Mouse (Mus musculus) cerebellum, adult 2 months (tissue): ENCODE measurements around the gene Pde6d. TPM values are rescaled to one million over a fixed set of nuclear protein-coding genes. Genes with fewer than 3 reads are reported as not detected.

Experiments used
- DNase-seq, 2 experiments: peaks; one replicate each; pipeline ENCODE4 v3.0.0; 2021
- H3K27ac ChIP-seq: fragments of 200-500 bp; 2 replicates; pipeline ENCODE4 v1.5.1; 2012; ENCODE audit warnings: low read length, control low read depth, inconsistent platforms; ENCODE audit not compliant: insufficient read depth
- H3K27me3 ChIP-seq: fragments of 200-500 bp; 2 replicates; pipeline ENCODE4 v1.6.1; 2012; ENCODE audit warnings: inconsistent platforms, mild to moderate bottlenecking, low read length, moderate library complexity; ENCODE audit not compliant: control insufficient read depth, insufficient read depth
- H3K4me1 ChIP-seq: fragments of 200-500 bp; 2 replicates; pipeline ENCODE4 v1.6.1; 2011; ENCODE audit warnings: low read length; ENCODE audit not compliant: control insufficient read depth, insufficient read depth
- H3K4me3 ChIP-seq: fragments of 200-500 bp; replicated peaks from 2 replicates; pipeline ENCODE3; 2011; ENCODE audit warnings: mild to moderate bottlenecking, low read depth, low read length, control low read depth; ENCODE audit not compliant: insufficient read depth
- CTCF ChIP-seq: fragments of 200-500 bp; IDR thresholded peaks from 2 replicates; pipeline ENCODE4 v1.5.1; 2011; ENCODE audit warnings: low read depth, mild to moderate bottlenecking, control low read depth, low read length, moderate library complexity, borderline replicate concordance; ENCODE audit not compliant: insufficient read depth
- POLR2A ChIP-seq: fragments of 200-500 bp; IDR thresholded peaks from 2 replicates; pipeline ENCODE4 v1.6.1; 2011; ENCODE audit warnings: low read length, control low read depth, borderline replicate concordance; ENCODE audit not compliant: insufficient read depth
- WGBS: fragments of 180-500 bp; shearing (Covaris S2); methylation state at CpG from one replicate; pipeline ENCODE4 v1.1.7; 2018; 5-methylcytosine and 5-hydroxymethylcytosine counted together
- polyA plus RNA-seq: library from polyadenylated mRNA; depleted of rRNA; stranded (reverse); fragments of >200 nt; gene quantifications from 2 replicates; pipeline ENCODE4 v1.2.3, GENCODE M21; 2012

The Pde6d gene
- polyA plus RNA-seq, 1 experiment = 87.1 TPM

- H3K4me1 ChIP-seq = no peaks in the 10 kb centered on the region; the same call in 1 of the 2 replicates
- no peak for DNase-seq
- TF ChIP-seq CTCF (no peak), POLR2A (no peak)
- H3K27ac ChIP-seq = no peak overlapping the region
- H3K4me3 ChIP-seq = no peak overlapping the region
- WGBS = 79% methylated on average over 2 of the region's 2 CpGs
- no peaks in the 10 kb centered on the region for H3K27me3 ChIP-seq
Observed at GRCm38 (mm10) chr1:86583709-86584108, 1.3 kb upstream of the Pde6d start.

DNA sequence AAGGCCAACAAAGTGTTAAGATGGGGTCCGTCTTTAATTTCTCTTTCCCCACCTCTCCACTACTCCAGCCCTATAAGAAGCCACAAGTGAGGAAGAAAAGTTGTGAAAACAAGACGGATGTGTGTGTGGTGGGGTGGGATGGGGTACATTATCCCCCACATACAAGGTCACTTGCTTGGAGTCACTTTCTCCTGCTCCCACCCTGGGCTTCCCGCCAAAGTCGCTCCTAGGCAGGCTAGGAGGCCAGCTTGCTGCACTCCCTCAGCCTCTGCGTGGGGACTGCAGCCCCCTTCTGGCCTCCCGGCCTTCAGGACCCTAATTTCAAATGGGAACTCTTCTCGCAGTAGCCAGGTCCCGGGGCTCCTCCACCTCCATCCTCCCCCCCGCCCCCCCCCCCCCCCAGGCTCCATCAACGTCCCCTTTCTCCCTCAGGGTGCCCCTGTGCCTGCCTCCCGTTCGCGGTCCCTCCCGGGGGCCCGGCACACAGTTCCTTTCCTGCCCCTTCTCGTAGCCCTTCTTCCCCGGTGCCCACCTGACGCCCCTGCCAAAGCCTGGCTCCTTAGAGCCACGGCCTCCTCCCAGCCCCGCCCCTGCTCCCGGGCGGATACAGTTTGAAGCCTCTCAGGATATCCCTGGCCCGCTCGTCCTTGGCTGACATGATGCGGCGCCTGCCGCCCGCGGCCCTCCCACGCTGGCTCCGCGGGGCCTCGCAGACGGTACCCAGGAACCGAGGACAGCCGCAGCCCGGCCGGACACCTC, 558 bp downstream of the Pde6d start:
- WGBS = under 1% methylated on average over 36 of the region's 38 CpGs
- TF ChIP-seq POLR2A (no peak), CTCF (no peak)
- no peaks in the 10 kb centered on the region for H3K27me3 ChIP-seq
- DNase-seq = peak in 1 of 2 experiments; percentile 41
- H3K4me3 ChIP-seq = peak overlapping the region; percentile 83
- no peaks in the 10 kb centered on the region; the same call in 1 of the 2 replicates for H3K4me1 ChIP-seq
- peak overlapping the region; percentile 70 for H3K27ac ChIP-seq

DNA sequence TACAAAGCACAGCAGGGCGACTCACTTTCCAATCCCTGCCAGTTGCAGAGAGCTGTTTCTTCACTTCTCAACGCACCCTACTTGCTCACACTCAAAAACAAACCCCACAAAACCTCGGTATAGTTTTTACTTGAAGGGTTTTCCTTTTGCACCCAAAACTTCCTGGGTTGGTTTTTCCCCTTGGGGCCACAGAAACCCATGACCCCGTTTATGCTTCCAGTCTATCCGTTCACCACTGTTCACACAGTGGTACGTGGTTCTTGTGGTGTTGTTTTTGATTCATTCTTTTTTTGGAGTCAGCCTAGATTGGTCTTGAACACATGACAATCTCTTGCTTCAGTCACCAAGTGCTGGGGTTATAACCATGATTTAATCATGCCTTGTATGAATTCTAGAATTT, 2.0 kb downstream of the Pde6d start:
- 86% methylated on average over 6 of the region's 6 CpGs for WGBS
- no peak for TF ChIP-seq POLR2A
- no peak for TF ChIP-seq CTCF
- Histone ChIP-seq H3K27me3 (no peaks in the 10 kb centered on the region), H3K4me3 (no peak overlapping the region), H3K4me1 (no peaks in the 10 kb centered on the region; the same call in 1 of the 2 replicates), H3K27ac (no peak overlapping the region)
- DNase-seq = no peak

- no peak for TF ChIP-seq POLR2A
- TF ChIP-seq CTCF = no peak
- Histone ChIP-seq H3K4me1 (no peaks in the 10 kb centered on the region), H3K27me3 (no peaks in the 10 kb centered on the region), H3K27ac (no peak overlapping the region), H3K4me3 (no peak overlapping the region)
- DNase-seq = no peak
- WGBS = 88% methylated on average over 4 of the region's 4 CpGs
Observed at GRCm38 (mm10) chr1:86571941-86572340, 10.5 kb downstream of the Pde6d start.

DNA sequence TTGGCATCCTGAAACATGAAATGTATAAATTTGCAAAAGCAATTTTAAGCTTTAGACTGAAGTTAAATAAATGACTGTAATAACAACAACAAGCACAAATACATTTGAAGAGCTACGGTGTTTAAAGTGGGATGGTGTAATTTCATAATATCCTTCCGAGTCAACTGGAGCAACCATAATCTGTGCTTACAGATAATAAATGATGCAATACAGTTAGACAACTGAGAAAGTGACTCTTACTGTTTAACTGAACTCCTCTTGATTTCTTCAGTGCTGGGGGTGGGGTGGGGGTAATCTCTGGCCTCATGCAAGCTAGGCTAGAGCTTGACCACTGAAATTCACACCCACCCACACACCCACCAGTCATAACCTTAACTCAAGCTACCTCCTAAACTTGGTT, 11.0 kb downstream of the Pde6d start:
- no peak overlapping the region for H3K27ac ChIP-seq
- no peak for DNase-seq
- H3K27me3 ChIP-seq = no peaks in the 10 kb centered on the region
- H3K4me1 ChIP-seq = no peaks in the 10 kb centered on the region
- TF ChIP-seq POLR2A = no peak
- no peak for TF ChIP-seq CTCF
- WGBS = 94% methylated on average over 2 of the region's 2 CpGs
- no peak overlapping the region for H3K4me3 ChIP-seq

DNA sequence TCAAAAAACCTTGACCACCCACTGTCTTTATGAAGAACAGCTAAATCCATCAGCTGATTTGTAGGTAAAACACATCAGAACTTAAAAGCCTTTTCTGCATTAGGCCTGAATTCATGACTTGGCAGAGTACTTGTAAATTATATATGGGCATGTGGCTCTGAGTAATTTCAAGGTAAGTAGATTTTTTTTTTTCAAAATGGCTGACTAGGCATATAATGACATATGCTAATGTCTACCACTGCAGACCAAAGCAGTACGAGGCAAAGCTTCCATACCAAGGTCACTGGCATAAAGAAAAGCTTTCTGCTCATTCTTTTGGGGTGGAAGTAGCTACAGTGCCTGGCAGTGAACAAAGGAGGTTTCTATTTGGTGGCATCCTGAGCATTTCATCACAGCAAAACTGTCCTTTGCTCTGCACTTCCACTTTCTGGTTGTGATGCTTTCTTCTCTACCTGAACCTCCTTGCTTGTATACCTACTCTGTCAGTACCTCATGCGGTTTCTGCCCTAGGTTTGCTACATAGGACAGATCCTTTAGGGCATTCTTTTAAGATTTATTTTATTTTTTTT, 13.1 kb downstream of the Pde6d start:
- H3K27me3 ChIP-seq = no peaks in the 10 kb centered on the region
- WGBS = 91% methylated on average over 2 of the region's 2 CpGs
- no peak for DNase-seq
- TF ChIP-seq CTCF = no peak
- no peak for TF ChIP-seq POLR2A
- H3K4me1 ChIP-seq = no peaks in the 10 kb centered on the region
- H3K27ac ChIP-seq = no peak overlapping the region
- no peak overlapping the region for H3K4me3 ChIP-seq

- Histone ChIP-seq H3K27me3 (no peaks in the 10 kb centered on the region), H3K4me1 (no peaks in the 10 kb centered on the region), H3K4me3 (no peak overlapping the region), H3K27ac (no peak overlapping the region)
- TF ChIP-seq CTCF (no peak), POLR2A (no peak)
- DNase-seq = no peak
- whole genome bisulfite sequencing = 88% methylated on average over 2 of the region's 2 CpGs
Observed at GRCm38 (mm10) chr1:86568409-86568808, 14.0 kb downstream of the Pde6d start.

DNA sequence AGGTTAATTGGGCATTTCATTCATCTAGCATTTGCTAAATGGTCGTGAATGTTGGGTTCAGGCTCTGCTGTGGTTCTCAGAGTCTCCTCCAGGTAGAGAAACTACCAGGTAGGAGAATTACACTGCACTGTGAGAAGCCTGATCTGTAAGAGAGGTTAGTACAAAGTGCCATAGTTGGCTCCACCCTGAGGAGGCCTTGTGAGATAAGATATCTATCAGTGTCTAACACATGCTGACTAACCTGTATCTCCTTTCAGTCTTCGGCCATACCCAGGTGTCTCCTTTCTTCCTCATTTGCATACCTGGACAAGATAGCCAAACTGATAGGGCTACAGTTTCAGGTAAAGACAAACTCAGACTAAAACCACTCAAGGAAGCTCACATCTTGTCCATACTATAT, 19.8 kb downstream of the Pde6d start:
- no peak for DNase-seq
- TF ChIP-seq CTCF (no peak), POLR2A (no peak)
- no peaks in the 10 kb centered on the region for H3K27me3 ChIP-seq
- H3K4me1 ChIP-seq = no peaks in the 10 kb centered on the region; the same call in 1 of the 2 replicates
- WGBS = 88% methylated on average over 2 of the region's 2 CpGs
- H3K27ac ChIP-seq = no peak overlapping the region
- H3K4me3 ChIP-seq = no peak overlapping the region
